Mouse (Mus musculus): ENCODE results near the gene En2. TPM values are rescaled to one million over a fixed set of nuclear protein-coding genes. Genes with fewer than 3 reads are reported as not detected.

En2 gene
- polyA plus RNA-seq, 1 experiment: 0.04 TPM

DNA sequence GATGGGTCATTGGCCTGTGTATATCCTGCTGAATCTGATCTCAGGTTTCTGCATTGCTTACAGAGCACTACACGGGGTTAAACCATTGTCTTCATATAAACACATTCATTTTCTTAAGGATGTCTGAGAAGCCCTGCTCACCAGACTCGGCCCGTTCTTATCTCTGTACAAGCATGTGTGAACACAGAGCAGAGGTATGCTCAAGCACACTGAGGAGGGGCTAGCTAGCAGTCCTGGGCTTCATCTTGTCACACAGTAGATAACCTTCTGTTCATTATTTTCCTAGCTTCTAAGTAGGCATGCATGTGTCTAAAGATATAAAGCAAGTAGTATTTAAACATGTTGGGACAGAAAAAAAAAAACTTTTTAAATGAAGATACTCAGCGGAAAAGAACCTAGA is 41.0 kb downstream of the En2 start:
- no peak overlapping the region for H3K4me3 ChIP-seq (ENCODE audit: control insufficient read depth, insufficient read depth, low read length)
- no peak for DNase-seq
- peaks cover 7% of the 10 kb centered on the region; the same call in 1 of the 2 replicates for H3K27me3 ChIP-seq (ENCODE audit: control insufficient read depth, insufficient read depth, low read length)
- H3K36me3 ChIP-seq (ENCODE audit: control insufficient read depth, insufficient read depth, low read length): no peaks in the 10 kb centered on the region
- TF ChIP-seq CTCF (IDR thresholded peaks at IDR 0.05; ENCODE audit: borderline replicate concordance, control insufficient read depth, extremely low read depth, insufficient read depth, low read length, poor library complexity) (no peak), POLR2A (IDR thresholded peaks at IDR 0.05; ENCODE audit: control insufficient read depth, extremely low read depth, insufficient read depth, low read length, poor library complexity) (no peak)
- H3K27ac ChIP-seq (ENCODE audit: control insufficient read depth, insufficient read depth, low read length): no peak overlapping the region
- no peaks in the 10 kb centered on the region for H3K4me1 ChIP-seq (replicated peaks; ENCODE audit: control insufficient read depth, insufficient read depth, low read length)
- WGBS: 57% methylated on average over 4 of the region's 4 CpGs

DNA sequence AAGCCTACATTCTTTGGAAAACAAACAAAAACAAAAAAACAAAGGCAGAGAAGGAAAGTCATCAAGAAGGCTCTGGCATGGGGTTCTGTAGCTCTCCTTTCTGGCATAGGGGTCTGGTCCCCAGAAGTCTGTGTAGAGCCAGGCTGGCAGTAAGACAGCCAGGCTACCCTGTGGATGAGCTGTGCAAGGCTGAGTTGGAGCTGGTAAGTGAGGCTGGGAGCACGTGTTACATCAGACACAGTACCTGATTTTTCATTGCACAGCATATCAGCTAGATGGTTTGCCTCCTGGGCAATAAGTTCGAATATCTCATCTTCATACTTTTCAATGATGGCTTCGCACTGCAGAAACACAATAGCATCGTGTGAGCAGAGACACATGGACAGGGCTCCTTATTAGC is 41.5 kb downstream of the En2 start:
- no peak for TF ChIP-seq POLR2A (IDR thresholded peaks at IDR 0.05; ENCODE audit: control insufficient read depth, extremely low read depth, insufficient read depth, low read length, poor library complexity)
- no peak for TF ChIP-seq CTCF (IDR thresholded peaks at IDR 0.05; ENCODE audit: borderline replicate concordance, control insufficient read depth, extremely low read depth, insufficient read depth, low read length, poor library complexity)
- Histone ChIP-seq H3K4me1 (replicated peaks; ENCODE audit: control insufficient read depth, insufficient read depth, low read length) (no peaks in the 10 kb centered on the region), H3K27me3 (ENCODE audit: control insufficient read depth, insufficient read depth, low read length) (peaks cover 12% of the 10 kb centered on the region; the same call in 1 of the 2 replicates), H3K27ac (ENCODE audit: control insufficient read depth, insufficient read depth, low read length) (no peak overlapping the region), H3K36me3 (ENCODE audit: control insufficient read depth, insufficient read depth, low read length) (no peaks in the 10 kb centered on the region), H3K4me3 (ENCODE audit: control insufficient read depth, insufficient read depth, low read length) (no peak overlapping the region)
- WGBS: 74% methylated on average over 4 of the region's 4 CpGs
- no peak for DNase-seq

DNA sequence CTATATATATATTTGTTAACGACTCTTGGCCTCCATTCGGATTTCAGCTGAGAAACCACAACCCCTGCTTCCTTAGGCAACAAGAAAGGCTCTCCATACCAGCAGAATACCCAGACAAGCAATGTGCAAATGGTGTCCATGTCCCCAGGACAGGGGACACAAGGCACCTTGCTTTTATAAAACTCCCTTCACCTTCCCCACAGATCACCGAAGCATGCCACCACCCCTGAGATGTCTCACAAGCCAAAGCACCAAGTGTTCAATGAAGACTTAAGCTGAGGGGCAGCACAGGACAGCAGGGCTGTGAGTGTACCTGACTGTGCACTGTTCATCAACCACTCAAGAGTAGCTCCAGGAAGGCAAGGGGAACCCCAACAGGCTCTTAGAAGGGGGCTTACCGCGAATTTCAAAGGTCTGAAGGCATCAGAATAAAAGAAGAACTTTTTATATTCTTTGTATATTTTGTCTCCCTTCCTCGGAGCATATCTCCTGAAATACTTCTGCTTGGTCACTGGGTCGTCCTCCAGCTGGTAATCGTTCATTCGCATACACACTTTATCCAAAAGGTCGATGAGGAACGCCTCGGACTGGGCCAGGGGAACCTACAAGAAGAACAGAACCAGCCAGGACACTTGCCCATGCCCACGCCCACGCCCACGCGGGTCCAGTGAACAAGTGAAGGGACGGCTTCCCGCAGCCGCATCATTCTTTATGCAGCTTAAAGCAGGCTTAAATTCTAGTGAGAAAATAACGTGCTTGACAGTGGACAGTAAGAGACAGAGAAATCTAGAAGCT is 43.4 kb downstream of the En2 start:
- no peak overlapping the region for H3K4me3 ChIP-seq (ENCODE audit: control insufficient read depth, insufficient read depth, low read length)
- DNase-seq: no peak
- peaks cover 13% of the 10 kb centered on the region; the same call in 1 of the 2 replicates for H3K27me3 ChIP-seq (ENCODE audit: control insufficient read depth, insufficient read depth, low read length)
- WGBS: 17% methylated on average over 20 of the region's 20 CpGs
- H3K4me1 ChIP-seq (replicated peaks; ENCODE audit: control insufficient read depth, insufficient read depth, low read length): no peaks in the 10 kb centered on the region
- no peak for TF ChIP-seq CTCF (IDR thresholded peaks at IDR 0.05; ENCODE audit: borderline replicate concordance, control insufficient read depth, extremely low read depth, insufficient read depth, low read length, poor library complexity)
- TF ChIP-seq POLR2A (IDR thresholded peaks at IDR 0.05; ENCODE audit: control insufficient read depth, extremely low read depth, insufficient read depth, low read length, poor library complexity): no peak
- no peaks in the 10 kb centered on the region for H3K36me3 ChIP-seq (ENCODE audit: control insufficient read depth, insufficient read depth, low read length)
- H3K27ac ChIP-seq (ENCODE audit: control insufficient read depth, insufficient read depth, low read length): no peak overlapping the region

DNA sequence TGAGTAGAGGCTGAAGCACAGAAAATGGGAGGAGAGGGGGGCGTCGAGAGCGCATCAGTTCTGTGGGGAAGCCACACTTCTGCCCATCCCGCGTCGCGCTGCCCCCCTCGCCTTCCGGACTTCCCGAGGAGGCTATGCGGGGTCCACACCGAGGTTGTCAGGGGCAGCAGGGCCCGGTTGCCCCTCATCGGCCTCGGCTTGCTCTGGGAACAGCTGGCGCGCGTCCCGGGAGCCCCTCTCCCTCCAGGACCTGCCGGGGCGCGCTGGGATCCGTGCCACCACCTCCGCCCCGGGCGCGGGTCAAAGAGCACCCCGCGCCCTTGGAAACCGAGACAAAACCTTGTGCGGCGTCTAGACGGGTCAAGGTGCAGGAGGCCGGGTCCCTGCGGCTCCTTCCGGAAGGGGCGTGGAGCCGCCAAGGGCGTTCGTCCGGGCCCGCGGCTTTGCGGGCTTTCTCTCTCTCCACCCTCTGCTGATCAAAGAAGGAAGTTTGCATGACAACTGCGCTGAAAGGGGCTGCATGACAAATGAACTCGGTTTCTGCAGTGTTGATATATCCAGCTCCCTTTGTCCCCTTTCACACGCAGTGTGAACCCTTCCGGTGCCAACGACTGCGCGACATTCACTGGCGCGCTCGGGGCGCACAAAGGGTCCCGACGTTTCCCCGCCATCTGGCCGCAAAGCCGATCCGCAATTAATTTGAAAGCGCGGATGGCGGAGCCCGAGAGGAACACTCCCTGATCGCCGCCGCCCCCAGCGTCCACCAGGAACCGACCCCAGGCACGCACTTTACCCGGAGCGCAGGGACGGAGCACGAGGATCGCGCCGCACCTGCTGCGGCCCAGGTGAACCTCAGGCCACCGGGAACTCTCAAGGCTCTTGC is 44.3 kb downstream of the En2 start:
- H3K4me1 ChIP-seq (replicated peaks; ENCODE audit: control insufficient read depth, insufficient read depth, low read length): no peaks in the 10 kb centered on the region
- DNase-seq: no peak
- H3K27ac ChIP-seq (ENCODE audit: control insufficient read depth, insufficient read depth, low read length): no peak overlapping the region
- TF ChIP-seq CTCF (IDR thresholded peaks at IDR 0.05; ENCODE audit: borderline replicate concordance, control insufficient read depth, extremely low read depth, insufficient read depth, low read length, poor library complexity) (no peak), POLR2A (IDR thresholded peaks at IDR 0.05; ENCODE audit: control insufficient read depth, extremely low read depth, insufficient read depth, low read length, poor library complexity) (no peak)
- H3K4me3 ChIP-seq (ENCODE audit: control insufficient read depth, insufficient read depth, low read length): no peak overlapping the region
- WGBS: 2% methylated on average over 80 of the region's 80 CpGs
- H3K27me3 ChIP-seq (ENCODE audit: control insufficient read depth, insufficient read depth, low read length): peaks cover 13% of the 10 kb centered on the region; the same call in 1 of the 2 replicates
- no peaks in the 10 kb centered on the region for H3K36me3 ChIP-seq (ENCODE audit: control insufficient read depth, insufficient read depth, low read length)

DNA sequence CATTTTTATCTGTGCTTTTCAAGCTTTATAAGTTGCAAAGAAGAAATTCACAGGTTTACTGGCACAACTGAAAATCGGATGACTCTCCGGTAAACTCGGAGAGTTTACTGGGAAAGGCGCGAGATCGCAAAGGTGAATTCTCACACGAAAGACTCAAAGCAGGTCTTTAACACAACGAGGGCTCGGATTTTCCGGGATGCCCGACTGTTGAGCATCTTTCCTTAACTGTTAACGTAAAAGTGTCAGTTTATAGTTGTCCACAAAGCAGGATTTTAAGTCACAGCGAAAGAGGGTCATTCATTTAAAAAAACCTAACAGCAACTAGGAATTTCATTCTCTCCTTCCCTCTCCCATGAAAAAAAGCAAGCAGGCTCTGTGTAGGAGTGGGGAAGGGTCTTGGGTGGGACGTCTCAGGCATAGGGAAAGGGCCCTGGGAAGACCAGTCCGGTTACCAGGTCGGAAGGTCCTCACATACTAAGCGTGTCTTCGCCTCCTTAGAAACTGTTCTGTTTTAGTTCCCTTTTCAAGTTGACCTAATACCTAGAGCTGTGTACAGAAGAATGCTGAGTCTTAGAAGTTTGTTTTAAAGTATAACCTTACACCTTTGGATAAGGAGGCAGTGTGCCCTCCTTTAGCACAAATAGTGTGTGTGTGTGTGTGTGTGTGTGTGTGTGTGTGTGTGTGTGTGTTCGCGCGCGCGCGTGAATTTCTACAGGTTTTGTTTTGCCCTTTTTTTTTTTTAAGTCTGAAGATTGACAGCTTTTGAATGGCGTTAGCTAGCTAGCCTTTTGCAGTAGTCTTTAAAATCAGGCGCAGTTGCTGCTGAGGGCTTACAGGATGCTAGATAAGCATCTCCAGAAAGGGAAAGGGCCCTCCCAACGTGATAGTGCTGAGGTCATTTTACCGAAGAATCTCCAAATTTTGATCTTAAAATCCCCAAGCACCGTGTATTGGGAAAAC is 45.4 kb downstream of the En2 start:
- Histone ChIP-seq H3K4me3 (ENCODE audit: control insufficient read depth, insufficient read depth, low read length) (no peak overlapping the region), H3K4me1 (replicated peaks; ENCODE audit: control insufficient read depth, insufficient read depth, low read length) (no peaks in the 10 kb centered on the region), H3K36me3 (ENCODE audit: control insufficient read depth, insufficient read depth, low read length) (no peaks in the 10 kb centered on the region), H3K27me3 (ENCODE audit: control insufficient read depth, insufficient read depth, low read length) (peaks cover 13% of the 10 kb centered on the region; the same call in 1 of the 2 replicates), H3K27ac (ENCODE audit: control insufficient read depth, insufficient read depth, low read length) (no peak overlapping the region)
- WGBS: 4% methylated on average over 29 of the region's 29 CpGs
- TF ChIP-seq POLR2A (IDR thresholded peaks at IDR 0.05; ENCODE audit: control insufficient read depth, extremely low read depth, insufficient read depth, low read length, poor library complexity): no peak
- no peak for TF ChIP-seq CTCF (IDR thresholded peaks at IDR 0.05; ENCODE audit: borderline replicate concordance, control insufficient read depth, extremely low read depth, insufficient read depth, low read length, poor library complexity)
- DNase-seq: no peak
